25 mouse cellular contexts compared by ENCODE assay signal in the genomic region with DNA sequence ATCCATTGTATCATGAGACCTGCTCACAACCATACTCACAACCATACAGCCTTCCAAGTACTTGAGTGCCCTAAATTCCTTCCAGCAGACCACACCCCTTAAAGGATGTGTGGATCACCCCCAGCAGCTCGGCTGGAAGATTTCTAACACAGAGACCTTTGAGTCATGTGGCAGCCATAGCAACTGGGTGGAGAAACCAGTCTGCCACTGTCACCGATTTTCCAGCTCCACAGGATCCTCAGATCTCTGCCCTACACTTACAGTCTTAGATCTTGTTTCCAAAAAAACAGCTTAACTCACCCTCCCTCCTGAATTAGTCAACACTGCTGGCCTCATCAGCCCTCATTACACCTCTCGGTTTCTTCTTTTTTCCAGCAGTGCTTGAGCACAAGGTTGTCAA.
DNase-seq lines count a peak whose midpoint lies in the region; ATAC-seq and TF ChIP-seq lines count a peak whose summit lies in the region.
"Had no signal": no experiment of that assay in that cellular context is flagged by ENCODE, and none has a peak within 500 bp of the region (broad histone marks: within the 10 kb centered on the region; RNA-seq: fewer than 3 reads in every experiment).

No protein-coding gene starts in this region.

- H3K4me3 ChIP-seq in forebrain, embryonic 11.5 days (ENCODE audit: low read depth, low read length): no peak overlapping the region
- H3K4me3 ChIP-seq in forebrain, embryonic 15.5 days: no peak overlapping the region
- H3K4me3 ChIP-seq in lung, embryonic 14.5 days (ENCODE audit: low read depth, low read length): no peak overlapping the region
- H3K4me3 ChIP-seq: erythroblast, embryonic 14.5 days; heart, embryonic 15.5 days; hindbrain, embryonic 15.5 days; limb, embryonic 10.5 days; liver, embryonic 15.5 days had no signal

- ATAC-seq in forebrain, embryonic 11.5 days (replicated peaks; ENCODE audit: low FRiP score): 0 out of 2 replicates have a peak, but pooled peaks have one; percentile 18
- ATAC-seq in forebrain, embryonic 15.5 days (replicated peaks): no peak
- 0 out of 2 replicates have a peak, but pooled peaks have one; percentile 28 for ATAC-seq in lung, embryonic 14.5 days (ENCODE audit: insufficient read depth)
- ATAC-seq: forebrain, embryonic 14.5 days; intestine, embryonic 16.5 days had no signal

- no peak overlapping the region for H3K27ac ChIP-seq in forebrain, embryonic 11.5 days (ENCODE audit: low read depth, low read length)
- H3K27ac ChIP-seq in forebrain, embryonic 15.5 days (replicated peaks): no peak overlapping the region
- H3K27ac ChIP-seq in lung, embryonic 14.5 days (ENCODE audit: low read depth): no peak overlapping the region
- H3K27ac ChIP-seq: heart, embryonic 15.5 days; hindbrain, embryonic 15.5 days; limb, embryonic 10.5 days; liver, embryonic 15.5 days; macrophage had no signal

- H3K9me3 ChIP-seq in forebrain, embryonic 11.5 days (ENCODE audit: control insufficient read depth, low read length): no peaks in the 10 kb centered on the region
- H3K9me3 ChIP-seq in forebrain, embryonic 15.5 days: no peaks in the 10 kb centered on the region
- H3K9me3 ChIP-seq in lung, embryonic 14.5 days (ENCODE audit: low read depth, low read length): no peaks in the 10 kb centered on the region
- H3K9me3 ChIP-seq: G1E; heart, embryonic 15.5 days; hindbrain, embryonic 15.5 days; limb, embryonic 10.5 days; liver, embryonic 15.5 days had no signal

- WGBS in forebrain, embryonic 11.5 days: 41% methylated on average over 3 of the region's 3 CpGs
- WGBS in forebrain, embryonic 15.5 days: 35% methylated on average over 3 of the region's 3 CpGs
- WGBS in lung, embryonic 14.5 days: 19% methylated on average over 3 of the region's 3 CpGs

- H3K9ac ChIP-seq in forebrain, embryonic 11.5 days (ENCODE audit: low read length): no peak overlapping the region
- no peak overlapping the region for H3K9ac ChIP-seq in forebrain, embryonic 15.5 days (replicated peaks)
- H3K9ac ChIP-seq in lung, embryonic 14.5 days: no peak overlapping the region
- H3K9ac ChIP-seq: heart, embryonic 15.5 days; hindbrain, embryonic 15.5 days; liver, embryonic 15.5 days had no signal

- TF ChIP-seq CTCF in lung, embryonic 14.5 days (IDR thresholded peaks at IDR 0.05; ENCODE audit: low read depth): no peak

- H3K4me2 ChIP-seq in forebrain, embryonic 11.5 days (ENCODE audit: low read depth, low read length, severe bottlenecking): no peak overlapping the region
- no peak overlapping the region for H3K4me2 ChIP-seq in forebrain, embryonic 15.5 days (replicated peaks)
- no peak overlapping the region for H3K4me2 ChIP-seq in lung, embryonic 14.5 days
- H3K4me2 ChIP-seq: heart, embryonic 15.5 days; hindbrain, embryonic 15.5 days; liver, embryonic 15.5 days had no signal

- DNase-seq in forebrain, embryonic 11.5 days (ENCODE audit: low spot score): no peak
- no peak for DNase-seq in lung, embryonic 14.5 days
- no peak for DNase-seq in lung, postnatal 10 days
- peak; percentile 28 for DNase-seq in NIH3T3 (ENCODE audit: low read depth)
- peak; percentile 19 for DNase-seq in fibroblast of lung, adult 2 months (ENCODE audit: low read depth)
- DNase-seq in retina, postnatal 1 day: no peak
- DNase-seq: adrenal gland, postnatal 10 days; cerebellum, adult 2 months; cerebellum, postnatal 25 days; heart, postnatal 36 days; kidney, postnatal 10 days; liver; right cerebral cortex, postnatal 25 days; thymus, adult 18-20 months; thymus, postnatal 4 days had no signal

- H3K27me3 ChIP-seq in forebrain, embryonic 11.5 days (ENCODE audit: control insufficient read depth, insufficient read depth, low read length): no peaks in the 10 kb centered on the region
- H3K27me3 ChIP-seq in forebrain, embryonic 15.5 days: no peaks in the 10 kb centered on the region
- no peaks in the 10 kb centered on the region for H3K27me3 ChIP-seq in lung, embryonic 14.5 days (ENCODE audit: insufficient read depth, low read length)
- H3K27me3 ChIP-seq: heart, embryonic 15.5 days; hindbrain, embryonic 15.5 days; liver, embryonic 15.5 days had no signal

- no peaks in the 10 kb centered on the region for H3K36me3 ChIP-seq in forebrain, embryonic 11.5 days (ENCODE audit: control insufficient read depth, insufficient read depth, low read length)
- no peaks in the 10 kb centered on the region for H3K36me3 ChIP-seq in forebrain, embryonic 15.5 days
- H3K36me3 ChIP-seq in lung, embryonic 14.5 days (ENCODE audit: insufficient read depth): no peaks in the 10 kb centered on the region
- H3K36me3 ChIP-seq: G1E; heart, embryonic 15.5 days; hindbrain, embryonic 15.5 days; limb, embryonic 10.5 days; liver, embryonic 15.5 days had no signal

- H3K4me1 ChIP-seq in forebrain, embryonic 11.5 days (replicated peaks; ENCODE audit: control insufficient read depth, insufficient read depth, low read length): no peaks in the 10 kb centered on the region
- no peaks in the 10 kb centered on the region for H3K4me1 ChIP-seq in forebrain, embryonic 15.5 days
- H3K4me1 ChIP-seq in lung, embryonic 14.5 days (ENCODE audit: insufficient read depth): no peaks in the 10 kb centered on the region
- H3K4me1 ChIP-seq: hindbrain, embryonic 15.5 days; liver, embryonic 15.5 days had no signal

Comparison
In these comparisons a context has a peak if more than half of its experiments do, and no peak if none do; other contexts are left out.
1. DNase-seq: peak in NIH3T3 (single experiment) and fibroblast of lung, adult 2 months (single experiment); none in forebrain, embryonic 11.5 days (single experiment), lung, embryonic 14.5 days (single experiment), lung, postnatal 10 days (single experiment) and retina, postnatal 1 day (single experiment).